Mouse (Mus musculus): ENCODE results near the gene Bhlhe40. TPM values are rescaled to one million over a fixed set of nuclear protein-coding genes. Genes with fewer than 3 reads are reported as not detected.

The Bhlhe40 gene
- polyA plus RNA-seq (2014; fragmentation: Illumina TruSeq; extraction: RNeasy Lipid Tissue Mini Kit (QIAGEN cat#74804); ENCODE audit: low read depth, low replicate concordance) = 1.7 TPM

GRCm38 (mm10) chr6:108660206-108660877 is at the start of gene Bhlhe40:
Bhlhe40 (plus strand) TSS chr6:108660629.

Other genes with a start within 250 kb of the Bhlhe40 start
- 279 TPM for gene Arl8b, start 122.5 kb downstream of the Bhlhe40 start, polyA plus RNA-seq (2014; fragmentation: Illumina TruSeq; extraction: RNeasy Lipid Tissue Mini Kit (QIAGEN cat#74804); ENCODE audit: low read depth, low replicate concordance)
- gene Edem1, start 168.0 kb downstream of the Bhlhe40 start, polyA plus RNA-seq (2014; fragmentation: Illumina TruSeq; extraction: RNeasy Lipid Tissue Mini Kit (QIAGEN cat#74804); ENCODE audit: low read depth, low replicate concordance) = 28.2 TPM

Data from testis, adult 10 weeks (tissue).